Mouse (Mus musculus) ES-E14 (cell line): ENCODE measurements around the gene BC004004. TPM values are rescaled to one million over a fixed set of nuclear protein-coding genes. Genes with fewer than 3 reads are reported as not detected.

Source experiments
- DNase-seq: peaks from one replicate; pipeline ENCODE4 v3.0.0-alpha.2; 2013; ENCODE audit warnings: low read depth, low spot score
- H3K27ac ChIP-seq: 2 replicates; pipeline ENCODE4 v1.5.1; 2012; ENCODE audit warnings: low read depth, mild to moderate bottlenecking, low read length, moderate library complexity, mixed read lengths; ENCODE audit not compliant: poor library complexity, insufficient read depth, severe bottlenecking
- H3K36me3 ChIP-seq: 2 replicates; pipeline ENCODE4 v1.6.1; 2012; ENCODE audit warnings: mild to moderate bottlenecking, low read length, moderate library complexity, mixed read lengths; ENCODE audit not compliant: control insufficient read depth, poor library complexity, insufficient read depth, severe bottlenecking
- H3K4me1 ChIP-seq, 2 experiments: fragments of 150-350 bp in 1 of 2; sonication (generic) in 1 of 2; 2 replicates each; pipeline ENCODE4 v1.6.1; 2012; ENCODE audit warnings: low read length in 2 of 2, mild to moderate bottlenecking in 1 of 2, mixed read lengths in 1 of 2; ENCODE audit not compliant: control insufficient read depth in 2 of 2, insufficient read depth in 2 of 2, poor library complexity in 1 of 2
- H3K4me3 ChIP-seq, 2 experiments: fragments of 150-350 bp in 1 of 2; sonication (generic) in 1 of 2; 2 replicates each; pipeline ENCODE4 v1.5.1; 2012; ENCODE audit warnings: low read length in 2 of 2, low read depth in 1 of 2, mild to moderate bottlenecking in 1 of 2, mixed read lengths in 1 of 2; ENCODE audit not compliant: insufficient read depth in 1 of 2, poor library complexity in 1 of 2, severe bottlenecking in 1 of 2
- H3K9ac ChIP-seq: 2 replicates; pipeline ENCODE4 v1.6.1; 2012; ENCODE audit warnings: low read depth, mild to moderate bottlenecking, low read length, mixed read lengths; ENCODE audit not compliant: poor library complexity, insufficient read depth, severe bottlenecking
- H3K9me3 ChIP-seq: fragments of 150-350 bp; sonication (generic); 2 replicates; pipeline ENCODE4 v1.6.1; 2012; ENCODE audit warnings: low read depth, mild to moderate bottlenecking, low read length; ENCODE audit not compliant: control insufficient read depth, insufficient read depth
- CHD2 ChIP-seq: IDR thresholded peaks from 2 replicates; pipeline ENCODE4 v1.6.1; 2014; ENCODE audit warnings: mild to moderate bottlenecking, low read depth, low read length, inconsistent platforms
- HCFC1 ChIP-seq: IDR thresholded peaks from 2 replicates; pipeline ENCODE4 v1.6.1; 2012; ENCODE audit warnings: low read length, inconsistent platforms, borderline replicate concordance; ENCODE audit not compliant: insufficient read depth
- MAFK ChIP-seq: IDR thresholded peaks from 2 replicates; pipeline ENCODE4 v1.6.1; 2014; ENCODE audit warnings: mild to moderate bottlenecking, low read depth, low read length, inconsistent platforms; ENCODE audit not compliant: insufficient read depth
- ZC3H11A ChIP-seq: IDR thresholded peaks from 2 replicates; pipeline ENCODE4 v1.6.1; 2012; ENCODE audit warnings: low read depth, mild to moderate bottlenecking, inconsistent platforms, low read length, borderline replicate concordance
- ZNF384 ChIP-seq: IDR thresholded peaks from 2 replicates; pipeline ENCODE4 v1.6.1; 2012; ENCODE audit warnings: low read depth, low read length, inconsistent platforms
- in situ Hi-C, 2 experiments: fragments of 600-800 bp; cut with MboI; formaldehyde crosslinking; loops; one replicate each; pipeline ENCODE4 v1.15.1; 2025; ENCODE audit warnings: low sequenced_read_pairs in 2 of 2, inconsistent platforms in 1 of 2; ENCODE audit not compliant: unreplicated experiment in 2 of 2
- total RNA-seq: library from RNA; depleted of rRNA; stranded (reverse); fragments of 300-350 nt; gene quantifications from 2 replicates; pipeline ENCODE4 v1.2.3, GENCODE M21; 2012

BC004004 gene
- total RNA-seq, 1 experiment, result 50.9 TPM

DNA sequence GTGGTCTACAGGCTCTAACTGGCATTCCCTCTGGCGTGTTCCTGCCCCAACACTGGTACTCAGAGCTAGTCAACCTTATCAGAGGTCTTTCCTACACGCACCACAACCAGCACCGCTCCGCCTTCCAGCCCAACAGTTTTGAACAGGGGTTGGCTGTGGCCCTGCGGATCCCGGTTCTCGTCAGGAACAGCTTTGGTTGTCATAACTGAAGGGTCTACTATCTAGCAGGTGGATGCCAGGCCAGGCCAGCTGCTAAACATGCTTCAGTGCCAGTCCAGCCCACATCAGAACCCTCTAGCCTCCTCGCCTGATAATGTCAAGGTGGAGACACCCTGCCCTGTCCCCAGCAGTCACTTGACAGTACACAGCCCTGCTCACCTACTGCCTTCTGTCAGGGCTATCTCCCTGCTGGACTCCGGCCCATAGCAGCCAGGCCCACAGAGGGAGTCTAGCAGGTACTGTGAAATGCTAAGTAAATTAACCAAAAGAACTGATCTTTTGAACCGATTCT is 11.5 kb upstream of the BC004004 start:
- TF ChIP-seq ZC3H11A (no peak), MAFK (no peak), ZNF384 (no peak), CHD2 (no peak), HCFC1 (no peak)
- peaks cover 66% of the 10 kb centered on the region for H3K36me3 ChIP-seq
- no peak overlapping the region; the same call in 1 of the 2 replicates for H3K27ac ChIP-seq
- no peaks in the 10 kb centered on the region for H3K9me3 ChIP-seq
- in situ Hi-C loops, result no loop called here
- H3K9ac ChIP-seq, result no peak overlapping the region
- DNase-seq, result no peak
- peaks cover 2 to 15% of the 10 kb centered on the region in 2 experiments; a peak in 3 of 4 replicates for H3K4me1 ChIP-seq
- H3K4me3 ChIP-seq, result no peak overlapping the region

DNA sequence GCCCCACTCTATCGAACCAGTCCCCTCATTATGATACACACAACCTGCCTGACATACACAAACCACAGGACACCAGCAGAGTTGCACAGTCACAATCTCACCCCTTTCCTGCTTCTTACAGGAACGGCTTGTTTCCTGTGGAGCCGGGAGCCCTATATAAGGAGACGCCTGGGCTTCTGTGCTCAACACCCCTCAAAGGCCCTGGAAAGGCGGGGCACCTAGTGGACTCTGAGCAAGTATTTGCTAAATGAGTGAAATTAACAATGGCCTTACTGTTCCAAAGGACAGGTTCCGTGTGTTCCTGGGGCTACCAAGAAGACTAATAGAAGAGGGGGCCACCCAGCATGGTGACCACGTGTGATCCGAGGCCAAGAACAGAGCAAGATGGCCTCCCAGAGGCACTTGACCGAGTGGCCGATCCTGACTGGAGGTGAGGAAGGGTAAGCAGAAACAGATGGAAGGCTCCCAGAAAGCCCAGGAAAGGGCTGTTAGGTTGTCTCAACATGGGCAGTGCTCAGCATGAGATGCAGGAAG is 10.5 kb upstream of the BC004004 start:
- TF ChIP-seq ZNF384 (no peak), HCFC1 (no peak), ZC3H11A (no peak), MAFK (no peak), CHD2 (no peak)
- Histone ChIP-seq H3K4me3 (no peak overlapping the region; a peak in 1 of 4 replicates), H3K27ac (no peak overlapping the region), H3K36me3 (peaks cover 56% of the 10 kb centered on the region), H3K9ac (peak overlapping the region; percentile 50; the same call in 1 of the 2 replicates), H3K4me1 (peaks cover 7 to 15% of the 10 kb centered on the region in 2 experiments), H3K9me3 (no peaks in the 10 kb centered on the region)
- DNase-seq, result no peak
- in situ Hi-C loops, result no loop called here

DNA sequence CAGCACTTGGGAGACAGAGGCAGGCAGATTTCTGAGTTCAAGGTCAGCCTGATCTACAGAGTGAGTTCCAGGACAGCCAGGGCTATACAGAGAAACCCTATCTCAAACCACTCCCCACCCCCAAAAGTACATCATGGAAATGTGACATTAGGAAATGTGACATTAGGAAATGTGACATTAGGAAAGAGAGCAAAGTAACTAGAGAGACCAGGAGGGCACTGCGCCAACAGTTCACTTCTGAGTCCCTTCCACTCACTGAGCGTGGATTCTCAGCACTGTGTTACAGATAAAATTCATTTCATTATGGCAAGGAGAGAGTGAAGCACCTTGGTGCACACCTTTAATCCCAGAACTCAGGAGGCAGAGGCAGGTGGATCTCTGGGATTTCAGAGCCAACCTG is 9.7 kb upstream of the BC004004 start:
- peaks cover 7 to 13% of the 10 kb centered on the region in 2 experiments for H3K4me1 ChIP-seq
- H3K27ac ChIP-seq, result no peak overlapping the region
- H3K36me3 ChIP-seq, result peaks cover 52% of the 10 kb centered on the region
- H3K4me3 ChIP-seq, result no peak overlapping the region
- H3K9ac ChIP-seq, result no peak overlapping the region
- H3K9me3 ChIP-seq, result no peaks in the 10 kb centered on the region
- DNase-seq, result no peak
- no peak for TF ChIP-seq ZC3H11A
- no peak for TF ChIP-seq MAFK
- no peak for TF ChIP-seq HCFC1
- no peak for TF ChIP-seq CHD2
- no peak for TF ChIP-seq ZNF384
- in situ Hi-C loops, result no loop called here

DNA sequence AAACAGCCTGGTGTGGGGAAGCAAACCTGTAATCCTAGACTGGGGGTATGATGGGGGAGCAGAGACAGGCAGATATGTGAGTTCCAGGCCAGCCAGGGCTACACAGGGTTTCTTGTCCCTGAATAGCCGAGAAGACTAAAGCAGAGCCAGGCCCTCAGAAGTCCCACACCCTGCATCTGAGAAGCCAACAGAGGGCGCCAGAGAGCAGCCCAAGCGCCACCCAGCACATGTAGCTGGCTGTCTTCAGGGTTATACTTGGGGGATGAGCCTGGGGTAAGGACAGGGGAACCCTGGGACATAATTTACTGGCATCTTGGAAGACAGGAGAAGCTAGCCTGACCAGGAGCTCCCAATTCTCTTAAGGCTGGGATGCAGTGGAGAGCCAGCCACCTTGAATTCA is 9.1 kb upstream of the BC004004 start:
- no peaks in the 10 kb centered on the region for H3K9me3 ChIP-seq
- no peak overlapping the region for H3K4me3 ChIP-seq
- in situ Hi-C loops, result no loop called here
- DNase-seq, result peak; percentile 79
- H3K27ac ChIP-seq, result no peak overlapping the region
- H3K9ac ChIP-seq, result no peak overlapping the region; the same call in 1 of the 2 replicates
- H3K4me1 ChIP-seq, result peaks cover 7 to 13% of the 10 kb centered on the region in 2 experiments
- peaks cover 48% of the 10 kb centered on the region for H3K36me3 ChIP-seq
- TF ChIP-seq HCFC1 (no peak), ZNF384 (no peak), MAFK (no peak), ZC3H11A (no peak), CHD2 (no peak)

- in situ Hi-C loops, result no loop called here
- Histone ChIP-seq H3K36me3 (peaks cover 46% of the 10 kb centered on the region), H3K27ac (no peak overlapping the region; the same call in 1 of the 2 replicates), H3K9me3 (no peaks in the 10 kb centered on the region), H3K4me3 (peak overlapping the region; percentile 19 to 99; a peak in 2 of 4 replicates), H3K9ac (peak overlapping the region; percentile 49; the same call in 1 of the 2 replicates), H3K4me1 (peaks cover 7 to 13% of the 10 kb centered on the region in 2 experiments)
- DNase-seq, result no peak
- TF ChIP-seq ZNF384, result no peak
- TF ChIP-seq CHD2, result no peak
- TF ChIP-seq MAFK, result no peak
- no peak for TF ChIP-seq HCFC1
- no peak for TF ChIP-seq ZC3H11A
These were observed 8.1 kb upstream of the BC004004 start for GRCm38 (mm10) chr17:29260501-29260900.
